Mouse (Mus musculus) embryo, embryonic 11.5 days (tissue): ENCODE measurements around the gene Fndc3b.
A peak's percentile ranks its signal among the peaks of the same experiment; 100 is the strongest.

Experiments used
- DNase-seq: peaks from one replicate; pipeline ENCODE4 v3.0.0-alpha.2; 2012; ENCODE audit warnings: low read depth, low spot score

Gene Fndc3b

DNA sequence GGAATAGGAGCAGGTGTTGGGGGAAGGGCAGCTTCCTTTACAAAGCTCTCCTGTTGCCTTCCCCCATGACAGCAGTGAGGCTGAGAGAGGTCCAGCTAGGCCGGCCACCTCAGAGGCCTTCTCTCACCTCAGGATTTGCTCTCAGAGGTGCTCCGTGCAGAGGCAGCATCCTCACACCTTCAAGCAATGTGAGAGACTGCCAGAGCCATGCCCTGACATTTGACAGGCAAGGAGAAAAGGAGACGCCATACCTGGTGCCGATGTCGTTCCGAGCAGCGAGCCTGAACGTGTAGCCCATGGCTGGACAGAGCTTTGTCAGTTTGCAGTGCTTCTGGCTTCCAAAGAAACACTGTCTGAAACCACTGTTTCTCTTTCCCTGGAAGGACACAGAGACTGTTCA, 241.1 kb downstream of the Fndc3b start:
- DNase-seq, result no peak

DNA sequence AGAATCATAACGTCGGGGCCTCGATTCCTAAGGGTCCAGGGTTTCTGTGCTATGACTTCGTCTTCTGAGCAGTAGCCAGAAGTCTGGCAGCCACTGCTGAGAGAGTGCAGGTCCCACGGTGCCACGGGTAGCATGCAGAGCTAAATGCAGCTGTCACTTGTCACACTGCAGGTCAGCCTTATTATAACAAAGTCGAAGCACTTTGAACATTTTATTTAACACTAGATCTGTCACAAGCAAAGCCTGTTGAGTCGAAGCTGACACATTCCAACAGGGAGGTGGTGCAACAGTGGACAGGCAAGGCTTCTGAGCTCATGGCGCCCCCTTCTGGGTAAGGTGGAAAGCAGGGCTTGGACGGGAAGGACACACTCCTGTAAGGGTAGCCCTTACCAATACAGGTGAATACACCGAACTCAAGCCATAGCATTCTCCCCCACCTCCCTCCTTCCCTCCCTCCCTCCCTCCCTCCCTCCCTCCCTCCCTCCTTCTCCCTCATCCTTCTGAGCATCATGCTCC, 243.5 kb downstream of the Fndc3b start:
- DNase-seq, result no peak

DNA sequence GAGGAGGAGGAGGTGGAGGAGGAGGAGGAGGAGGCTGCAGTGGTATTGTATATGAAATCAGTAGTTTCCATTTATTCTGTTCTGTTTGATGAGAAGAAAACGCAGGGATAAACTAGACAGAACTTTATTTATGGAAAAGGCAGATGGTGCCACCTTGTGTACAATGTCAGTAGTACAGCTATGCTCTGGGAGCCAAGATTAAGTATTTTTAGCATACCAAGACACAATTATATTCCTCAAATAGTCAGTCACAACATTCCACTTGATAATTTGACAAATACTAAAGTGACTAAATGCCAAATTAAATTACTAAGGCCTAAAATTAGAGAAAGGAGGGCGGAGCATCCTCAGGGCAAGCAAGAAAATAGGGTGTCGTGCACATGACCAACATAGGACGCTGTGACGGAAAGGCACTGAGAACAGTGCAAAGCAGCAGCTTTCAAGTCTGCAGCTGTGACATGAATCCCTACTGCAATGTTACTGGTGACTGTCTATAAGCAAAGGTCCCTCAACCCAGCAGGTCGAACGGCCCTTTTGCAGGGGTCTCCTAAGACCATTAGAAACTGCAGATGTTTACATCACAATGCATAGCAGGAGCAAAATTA, 244.7 kb downstream of the Fndc3b start:
- DNase-seq, result peak; percentile 19

DNA sequence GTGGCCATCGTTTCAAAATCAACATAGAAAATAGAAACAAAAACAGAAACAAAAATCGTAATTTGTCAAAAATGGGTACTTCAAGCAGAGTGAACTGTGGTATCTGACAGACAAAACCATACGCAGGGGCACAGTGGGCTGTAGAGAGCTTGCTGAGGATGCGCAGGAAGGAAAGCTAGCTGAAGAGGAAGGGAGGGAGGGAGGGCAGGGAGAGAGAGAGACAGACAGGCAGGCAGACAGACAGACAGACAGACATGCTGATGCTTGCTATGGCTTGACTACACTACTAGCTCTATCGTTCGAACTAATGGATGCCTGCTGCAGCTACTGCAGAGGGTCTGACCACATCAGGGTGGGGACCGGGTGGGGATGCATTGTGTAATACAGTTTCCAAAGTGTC, 247.7 kb downstream of the Fndc3b start:
- DNase-seq, result no peak

DNA sequence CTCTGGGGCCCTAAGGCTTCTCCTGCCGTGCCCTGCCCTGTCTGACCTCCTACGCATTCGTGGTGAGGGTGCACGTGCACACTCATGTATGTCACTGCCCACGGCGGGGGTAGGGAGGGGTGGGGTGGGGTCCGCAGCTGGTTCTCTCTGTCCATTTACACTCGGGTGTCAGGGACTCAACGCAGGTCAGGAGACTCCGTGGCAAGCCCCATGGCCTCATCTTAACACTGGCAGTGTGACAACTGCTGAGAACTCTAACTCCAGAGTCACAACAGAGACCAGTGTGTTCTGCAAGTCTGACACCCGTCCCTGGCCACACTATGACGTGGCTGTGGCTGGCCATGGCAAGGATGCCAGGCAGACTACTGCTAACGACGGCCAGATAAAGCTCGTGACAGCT, 248.2 kb downstream of the Fndc3b start:
- no peak for DNase-seq

DNA sequence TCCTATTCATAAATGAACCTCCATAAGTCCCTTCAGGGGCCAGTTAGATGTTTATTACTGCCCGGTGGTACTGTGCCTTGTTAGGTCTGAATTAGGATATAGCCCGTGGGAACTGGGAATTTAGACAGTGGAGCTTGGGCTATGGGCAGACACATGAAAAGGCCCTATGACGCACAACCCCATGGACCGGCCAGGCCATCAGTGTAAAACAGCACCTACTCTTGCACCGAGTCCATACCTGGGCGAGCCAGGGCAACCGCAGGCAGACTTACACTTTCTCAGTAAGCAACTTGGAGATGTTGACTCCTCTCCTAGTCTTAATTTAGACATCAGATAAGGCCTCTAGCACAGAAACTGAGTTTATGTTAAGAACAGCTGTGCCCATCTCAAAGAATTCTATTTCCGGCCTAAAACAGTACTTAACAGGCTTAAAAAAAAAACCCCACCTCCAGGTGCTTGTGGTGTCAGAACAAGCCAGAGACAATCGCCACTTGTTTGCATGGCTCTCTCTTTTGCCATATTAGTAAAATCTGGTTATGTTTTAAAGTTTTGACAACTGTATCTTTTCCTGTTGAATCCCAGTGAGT, 248.7 kb downstream of the Fndc3b start:
- no peak for DNase-seq

DNA sequence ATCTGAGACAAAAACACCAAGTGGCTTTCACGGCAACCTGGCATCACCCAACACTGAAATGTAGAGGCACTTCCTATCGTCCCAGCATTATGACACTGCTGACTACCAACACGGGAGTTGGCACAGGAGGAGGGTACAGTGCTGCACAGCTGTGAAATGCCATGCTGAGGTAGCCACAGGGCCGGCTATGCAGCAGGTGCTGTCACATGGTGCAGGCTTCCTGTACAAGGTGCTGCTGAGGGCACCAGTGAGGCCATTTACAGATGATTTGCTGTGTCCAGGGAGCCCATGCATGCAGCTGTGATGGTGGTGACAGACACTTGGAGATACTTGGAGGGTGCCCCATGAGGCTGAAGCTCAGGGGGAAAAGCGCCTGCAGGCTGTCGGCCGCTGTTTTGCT, 249.2 kb downstream of the Fndc3b start:
- no peak for DNase-seq

DNA sequence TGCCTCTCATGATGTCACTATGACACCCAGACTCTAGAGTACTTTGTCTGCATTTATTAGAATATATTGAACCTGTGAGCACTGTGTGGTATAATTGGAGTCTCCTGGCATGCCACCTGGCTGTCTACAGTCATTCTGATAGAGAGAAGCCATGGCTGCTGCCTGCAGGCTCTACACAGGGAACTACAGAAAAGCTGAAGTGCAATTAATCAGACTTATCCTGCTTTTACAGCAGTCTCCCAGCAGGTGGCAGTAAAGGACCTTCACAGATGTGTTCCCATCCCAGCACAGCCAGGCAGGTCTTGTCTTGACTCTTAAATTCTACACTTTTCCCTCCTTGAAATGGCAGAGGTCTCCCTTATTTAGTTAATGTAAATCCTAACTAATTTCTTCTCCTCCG, 250.1 kb downstream of the Fndc3b start:
- peak; percentile 74 for DNase-seq

DNA sequence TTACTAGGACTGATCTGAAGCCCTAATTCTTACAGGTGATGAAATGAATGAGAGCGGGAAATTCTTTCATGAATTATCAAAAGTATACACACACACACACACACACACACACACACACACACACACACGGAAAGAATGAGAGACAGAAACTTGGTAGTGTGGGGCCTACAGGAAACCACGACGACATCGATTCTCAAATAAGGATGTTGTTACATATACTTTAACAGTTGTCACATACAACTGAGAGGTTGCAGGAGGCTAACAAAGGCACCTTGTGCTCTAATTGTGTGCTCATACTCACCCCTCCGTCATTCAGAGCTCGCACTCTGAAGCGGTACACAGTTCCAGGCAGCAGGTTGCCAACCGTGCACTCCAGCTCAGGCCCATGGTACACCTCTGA, 252.7 kb downstream of the Fndc3b start:
- no peak for DNase-seq

DNA sequence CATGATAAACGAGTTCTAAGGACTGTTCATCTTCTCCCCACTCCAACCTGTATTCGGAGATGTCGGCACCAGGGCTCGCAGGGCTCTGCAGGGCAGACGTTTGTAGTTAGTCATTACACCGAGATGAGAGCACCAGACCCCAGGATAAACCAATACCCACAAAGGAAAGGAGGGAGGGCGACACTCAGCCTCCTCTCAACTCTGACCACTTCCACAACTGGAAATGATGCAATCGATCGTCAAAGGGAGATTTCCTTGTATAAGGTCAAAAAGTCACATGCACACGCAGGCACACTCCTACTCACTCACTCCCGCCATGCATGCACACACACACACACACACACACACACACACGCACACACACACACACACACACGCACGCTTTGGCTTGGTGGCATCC, 254.6 kb downstream of the Fndc3b start:
- DNase-seq, result no peak

DNA sequence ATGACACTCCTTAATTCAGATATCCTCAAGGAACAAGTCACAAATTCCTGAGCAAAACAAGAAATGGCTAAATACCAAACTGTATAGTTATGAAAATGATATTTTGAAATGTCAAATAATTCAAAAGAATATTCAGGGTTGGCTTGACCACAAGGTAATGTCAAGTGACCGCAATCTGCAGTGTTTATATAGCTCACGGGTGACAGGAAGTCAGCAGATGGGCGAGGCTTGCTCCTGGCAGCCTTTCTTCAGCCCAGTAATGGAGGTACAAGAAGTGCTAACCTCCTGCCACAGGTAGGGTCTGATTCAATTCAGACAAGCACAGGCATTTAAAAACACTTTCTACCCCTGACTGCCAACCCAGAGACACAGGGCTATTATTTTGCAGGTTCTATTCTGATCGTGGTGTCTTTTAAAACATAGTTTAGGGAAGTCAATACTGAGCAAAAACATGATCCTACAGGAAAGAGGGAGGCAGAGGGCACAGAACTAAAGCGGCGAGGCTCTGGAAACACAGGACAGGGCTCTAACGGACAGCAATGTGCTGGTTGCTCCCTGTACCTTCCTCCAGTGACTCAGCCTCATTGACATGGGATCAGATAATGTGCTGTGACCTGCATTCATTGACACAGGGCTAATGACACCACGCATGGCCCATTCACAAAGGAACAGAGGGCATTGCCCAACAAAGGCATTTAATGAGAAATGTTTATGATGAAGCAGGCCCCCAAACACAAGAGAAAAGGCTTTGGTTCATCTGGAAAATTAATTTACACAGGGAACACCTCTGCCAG, 256.5 kb downstream of the Fndc3b start:
- DNase-seq, result no peak

DNA sequence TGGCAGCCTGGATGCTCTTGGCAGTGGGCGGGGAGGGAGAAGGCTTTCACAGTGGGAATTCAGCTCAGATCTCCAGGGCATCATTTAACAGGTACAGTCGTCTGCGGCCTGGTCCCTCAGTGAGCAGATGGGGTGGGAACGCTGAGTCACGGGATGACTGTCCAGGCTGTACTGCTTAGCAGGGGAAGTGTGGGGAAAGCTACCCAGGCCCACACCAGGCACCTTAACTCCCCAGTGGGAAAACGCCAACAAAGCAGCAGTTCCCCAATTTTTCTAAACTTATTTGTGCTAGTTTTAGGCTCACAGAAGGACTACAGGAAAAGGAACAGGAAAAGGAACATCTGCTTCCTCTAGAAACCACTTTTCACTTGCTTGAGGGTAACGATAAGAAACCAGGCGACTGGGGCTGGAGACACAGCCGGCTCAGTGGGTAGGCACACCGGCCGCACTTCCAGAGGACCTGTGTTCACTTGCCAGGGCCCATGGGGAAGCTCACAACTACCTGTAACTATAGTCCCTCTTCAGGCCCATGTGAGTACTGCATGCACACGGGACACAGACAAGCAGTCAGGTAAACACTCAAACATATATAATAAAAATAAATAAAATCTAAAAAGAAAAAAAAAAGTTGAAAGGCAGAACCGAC, 257.5 kb downstream of the Fndc3b start:
- DNase-seq, result no peak

DNA sequence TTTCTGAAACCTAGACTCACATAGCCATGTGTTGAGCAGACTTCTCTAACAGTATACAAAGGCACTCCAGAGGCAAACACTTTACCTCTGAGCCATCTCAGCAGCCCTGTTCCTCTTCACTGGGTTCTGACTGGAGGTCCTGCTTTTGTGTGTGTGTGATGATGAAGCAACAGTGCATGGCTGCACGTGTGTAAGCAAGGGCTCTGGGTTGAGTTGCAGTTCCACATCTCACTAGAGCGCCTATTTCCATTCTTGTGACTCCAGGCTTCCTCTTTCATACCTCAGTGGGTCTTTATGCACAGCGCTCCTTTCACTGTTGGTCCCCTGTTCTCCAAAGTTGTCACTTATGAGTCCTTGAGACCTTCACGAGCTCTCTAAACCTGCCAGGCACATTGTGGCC, 261.7 kb downstream of the Fndc3b start:
- DNase-seq, result no peak

DNA sequence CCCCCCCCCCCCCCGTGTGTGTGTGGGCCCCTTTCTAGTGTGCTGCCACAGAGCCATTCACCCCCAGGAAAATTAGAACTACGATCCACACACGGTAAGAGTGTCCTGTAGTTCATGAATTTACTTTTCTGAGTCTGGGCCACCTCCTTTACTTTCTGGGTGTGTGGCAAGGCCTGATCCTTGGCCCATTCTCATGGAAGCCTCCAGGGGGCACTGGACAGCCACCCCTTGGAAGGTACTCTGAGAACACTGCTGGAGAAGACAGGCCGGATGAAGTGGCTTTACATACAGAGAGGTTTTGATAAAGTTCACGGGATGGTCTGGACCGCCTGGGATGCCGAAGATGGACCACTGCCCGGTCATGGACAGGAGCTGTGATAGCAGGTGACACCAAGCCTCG, 262.7 kb downstream of the Fndc3b start:
- DNase-seq, result no peak

DNA sequence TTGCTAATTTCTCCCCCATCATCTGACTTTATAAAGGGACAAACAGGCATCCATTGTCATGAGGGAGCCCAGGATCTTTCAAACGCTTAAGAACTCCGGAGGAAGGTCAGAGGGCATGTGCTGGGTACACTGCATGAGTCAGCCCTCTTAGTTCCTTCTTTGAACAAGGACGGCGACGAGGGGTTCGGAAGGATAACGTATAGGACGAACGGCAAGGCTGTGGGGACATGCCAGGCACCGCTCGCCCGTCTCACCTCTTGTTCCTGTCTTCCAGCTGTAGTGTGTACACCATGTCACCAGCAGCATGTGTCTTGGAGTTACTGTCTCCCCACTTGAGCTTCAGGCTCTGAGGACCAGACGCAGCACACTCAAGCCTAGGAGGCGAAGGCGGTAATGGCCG, 271.4 kb downstream of the Fndc3b start:
- no peak for DNase-seq

DNA sequence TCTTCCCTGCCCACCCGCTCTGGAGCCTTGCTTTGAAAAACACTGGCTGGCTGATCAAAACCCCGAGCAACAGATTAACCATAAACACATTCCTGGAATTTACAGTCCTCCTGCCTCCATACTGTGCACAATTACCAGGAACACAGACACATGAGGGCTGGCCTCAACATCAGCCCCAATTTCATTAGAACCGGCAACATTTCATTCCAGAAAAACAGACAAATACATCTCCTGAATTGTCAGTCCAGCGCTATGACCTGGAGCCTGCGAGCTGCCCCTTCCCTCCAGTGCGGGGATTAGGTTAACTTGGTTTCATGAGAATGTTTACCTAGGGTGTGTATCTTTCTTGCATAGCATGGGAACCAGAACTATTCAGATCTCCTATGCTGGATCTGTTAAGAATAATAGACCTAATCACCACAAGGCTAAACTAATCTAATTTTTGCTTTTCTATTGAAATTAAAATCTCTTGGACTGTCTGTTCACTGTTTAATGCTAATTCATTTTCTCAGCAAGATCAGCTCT, 275.9 kb downstream of the Fndc3b start:
- DNase-seq, result no peak

DNA sequence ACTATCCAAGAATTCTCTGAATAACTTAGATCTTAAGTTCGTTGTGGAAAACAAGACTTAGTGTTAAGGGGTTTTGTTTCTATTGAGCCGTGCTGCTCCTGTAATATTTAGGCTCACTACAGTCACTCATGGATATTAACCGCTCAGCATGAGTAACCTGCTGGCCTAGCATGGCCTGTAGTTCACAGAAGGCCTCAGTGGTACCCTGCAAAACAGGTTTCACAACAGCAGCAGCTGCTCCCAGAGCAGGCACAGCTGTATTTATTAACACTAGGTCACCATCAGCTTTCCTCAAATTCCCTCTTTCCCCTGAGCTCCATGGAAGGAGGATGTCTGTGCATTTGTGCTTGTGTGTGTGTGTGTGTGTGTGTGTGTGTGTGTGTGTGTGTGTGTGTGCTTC, 278.1 kb downstream of the Fndc3b start:
- no peak for DNase-seq

DNA sequence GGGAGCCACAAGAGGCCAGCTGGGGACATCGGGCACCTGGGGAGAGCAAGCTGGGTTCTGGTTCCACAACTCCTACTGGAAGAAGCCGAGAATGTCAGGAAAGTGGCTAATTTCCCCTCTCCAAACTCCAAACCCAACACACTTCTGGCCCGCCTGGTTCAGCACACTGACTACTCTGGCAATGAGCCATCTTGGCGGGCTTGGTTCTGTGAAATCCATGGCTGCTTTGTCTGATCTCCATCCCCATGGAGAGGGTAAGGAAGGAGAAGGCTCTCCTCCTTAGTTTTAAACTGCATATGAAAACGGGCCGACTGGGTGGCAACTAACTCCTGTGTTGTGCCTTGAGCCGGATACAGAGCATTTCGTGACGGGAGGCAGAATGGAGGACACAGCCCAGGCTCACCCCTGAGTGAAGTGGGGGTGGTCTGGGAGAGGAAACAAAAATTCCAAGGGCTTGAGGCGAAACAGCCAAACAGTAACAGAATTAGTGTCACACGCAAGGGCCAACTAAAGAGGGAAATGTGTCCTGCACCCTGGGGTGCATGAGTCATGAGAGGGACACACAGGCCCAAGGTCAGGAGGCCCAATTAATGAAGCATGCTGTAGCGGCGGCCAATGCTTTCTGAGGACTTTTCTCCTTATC, 280.4 kb downstream of the Fndc3b start:
- DNase-seq, result no peak

DNA sequence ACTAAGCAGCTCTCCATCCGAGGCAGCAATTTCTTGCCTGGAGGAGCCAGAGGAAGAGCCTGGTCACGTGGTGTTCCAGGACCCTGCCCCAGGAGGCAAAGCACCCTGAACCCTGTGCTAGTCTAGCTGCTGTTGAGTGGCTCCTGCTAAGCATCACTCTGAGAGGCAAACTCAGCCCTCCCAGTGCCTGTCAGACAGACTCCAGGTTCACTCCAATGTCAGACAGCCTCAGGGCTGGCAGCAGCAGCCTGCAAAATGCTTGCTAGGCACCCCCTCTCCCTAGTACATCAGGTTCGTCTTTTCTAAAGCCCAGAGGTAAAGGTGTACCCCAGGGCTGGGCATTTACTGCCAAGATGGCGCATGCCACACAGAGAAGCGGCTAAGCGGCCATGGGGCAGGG, 283.7 kb downstream of the Fndc3b start:
- no peak for DNase-seq

DNA sequence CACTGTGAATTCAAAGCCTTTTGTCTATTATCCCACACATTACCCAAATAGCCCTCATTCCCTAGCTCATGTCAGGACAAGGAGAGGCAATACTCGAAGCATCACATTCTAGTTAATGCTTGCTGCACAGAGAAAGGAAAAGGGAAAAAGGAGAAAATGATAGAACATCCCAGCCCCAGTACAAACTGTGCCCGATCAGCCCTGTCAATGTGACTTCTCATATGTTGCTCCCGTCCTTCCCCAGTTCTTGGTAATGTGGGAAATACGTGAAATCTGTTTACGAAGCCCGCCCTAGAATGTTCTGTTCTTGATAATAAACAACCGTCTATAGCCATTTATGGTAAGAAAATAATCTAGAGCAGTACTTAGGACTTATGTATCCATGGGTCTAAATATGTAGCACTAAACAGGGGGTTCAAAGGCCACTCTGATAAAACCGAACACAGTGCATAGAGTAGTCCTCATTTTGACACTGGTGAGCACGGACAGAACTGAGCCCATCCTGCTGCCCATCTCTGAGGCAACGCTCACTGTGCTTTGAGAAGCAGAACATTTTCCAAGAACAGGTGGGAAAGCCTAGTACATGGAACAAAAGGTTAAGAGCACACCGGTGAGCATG, 286.9 kb downstream of the Fndc3b start:
- no peak for DNase-seq

DNA sequence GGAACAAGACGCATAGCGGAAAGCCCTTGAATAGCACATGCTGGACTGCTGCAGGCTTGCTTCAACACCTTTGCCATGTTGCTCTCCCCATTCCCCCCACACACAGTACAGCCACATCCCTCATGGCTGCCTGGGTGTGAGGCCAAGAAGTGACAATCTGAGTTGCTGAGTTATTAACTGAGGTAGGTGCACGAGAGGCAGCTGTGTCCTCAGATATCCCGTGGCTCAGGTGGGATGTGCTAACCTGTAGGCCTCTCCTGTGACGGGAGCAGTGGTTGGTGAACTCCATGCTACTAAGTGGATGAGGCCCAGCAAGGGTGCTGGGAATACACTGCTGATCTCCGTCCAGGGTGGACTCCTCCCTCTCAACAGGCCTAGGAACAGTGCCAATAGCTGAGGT, 288.6 kb downstream of the Fndc3b start:
- DNase-seq, result no peak
